Mouse (Mus musculus): ENCODE results near the gene Rad9b.

Rad9b gene

DNA sequence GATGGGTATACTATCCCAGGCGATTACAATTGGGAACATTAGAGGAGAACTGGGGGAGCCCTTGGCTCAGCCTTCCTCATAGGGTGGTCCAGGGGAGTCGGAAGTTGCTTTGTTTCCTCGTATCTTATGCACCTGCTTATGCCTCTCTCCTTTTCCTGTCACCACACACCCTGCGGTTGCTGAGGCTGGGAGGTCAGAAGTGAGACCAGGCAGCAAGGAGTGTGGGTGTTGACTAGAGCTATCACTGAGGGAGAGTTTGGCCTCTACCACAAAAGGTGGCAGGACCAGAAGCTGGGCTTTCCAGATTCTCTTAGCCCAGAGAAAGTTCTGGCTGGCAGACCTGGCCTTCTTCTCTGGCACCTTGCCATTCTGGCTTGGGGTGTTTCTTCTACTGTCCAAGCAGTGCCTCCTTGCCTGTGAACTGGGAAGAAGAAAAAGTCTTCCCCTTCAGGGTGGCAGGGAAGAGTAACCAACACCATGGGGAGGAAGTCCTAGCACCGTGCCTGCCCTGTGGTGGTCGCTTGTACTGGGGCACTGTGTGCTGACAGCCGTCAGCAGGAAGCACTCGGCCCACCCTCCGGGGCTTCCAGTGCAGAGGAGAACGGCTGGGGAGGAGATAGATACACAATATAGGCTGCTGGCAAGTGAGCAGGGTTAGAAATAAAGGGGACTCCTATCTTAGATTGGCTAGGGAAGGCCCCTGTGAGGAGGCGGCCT, 36.5 kb downstream of the Rad9b start:
- in situ Hi-C loops (cut with MboI; ENCODE audit: unreplicated experiment in 2 of 2): loop anchor here (5.0 kb wide), 2 partner anchors 35 to 50 kb away; partner anchors contain the start of gene Pptc7 (in 1 of the 2)

DNA sequence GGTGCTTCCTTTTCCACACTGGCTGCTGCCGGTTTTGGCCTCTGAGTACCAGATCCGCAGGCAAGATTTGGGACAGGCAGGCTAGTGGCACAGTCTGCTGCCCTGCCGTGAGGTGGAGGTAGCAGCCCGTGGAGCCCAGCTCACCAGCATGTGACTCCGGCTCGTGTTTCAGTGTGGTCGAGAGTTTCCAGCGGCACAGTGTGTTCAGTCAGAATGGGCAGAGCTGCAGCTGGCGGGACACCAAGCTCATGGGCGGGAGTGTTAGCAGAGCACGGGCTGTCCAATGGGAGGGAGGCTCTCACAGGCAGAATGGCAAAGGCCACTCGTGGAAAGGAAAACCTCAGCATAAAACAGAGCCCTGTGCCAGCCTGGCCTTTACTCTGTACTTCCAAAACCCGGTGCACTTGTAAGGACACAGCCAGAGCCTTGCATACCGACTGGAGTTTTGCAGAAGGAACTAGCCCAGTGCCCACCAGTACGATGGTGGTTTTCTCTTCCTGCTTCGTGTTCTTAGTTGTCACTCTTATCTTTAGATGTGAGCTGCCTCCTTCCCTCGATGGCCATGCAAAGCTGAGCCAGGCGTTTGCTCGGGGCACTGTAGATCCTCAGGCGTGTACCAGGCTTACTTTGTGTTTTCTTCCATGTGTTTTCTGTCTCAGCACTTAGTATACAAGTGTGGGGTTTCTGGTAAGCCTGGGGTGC, 38.9 kb downstream of the Rad9b start:
- in situ Hi-C loops (cut with MboI; ENCODE audit: unreplicated experiment in 2 of 2): loop anchor here (5.0 kb wide), 2 partner anchors 33 to 48 kb away; partner anchors contain the start of gene Pptc7 (in 1 of the 2)

DNA sequence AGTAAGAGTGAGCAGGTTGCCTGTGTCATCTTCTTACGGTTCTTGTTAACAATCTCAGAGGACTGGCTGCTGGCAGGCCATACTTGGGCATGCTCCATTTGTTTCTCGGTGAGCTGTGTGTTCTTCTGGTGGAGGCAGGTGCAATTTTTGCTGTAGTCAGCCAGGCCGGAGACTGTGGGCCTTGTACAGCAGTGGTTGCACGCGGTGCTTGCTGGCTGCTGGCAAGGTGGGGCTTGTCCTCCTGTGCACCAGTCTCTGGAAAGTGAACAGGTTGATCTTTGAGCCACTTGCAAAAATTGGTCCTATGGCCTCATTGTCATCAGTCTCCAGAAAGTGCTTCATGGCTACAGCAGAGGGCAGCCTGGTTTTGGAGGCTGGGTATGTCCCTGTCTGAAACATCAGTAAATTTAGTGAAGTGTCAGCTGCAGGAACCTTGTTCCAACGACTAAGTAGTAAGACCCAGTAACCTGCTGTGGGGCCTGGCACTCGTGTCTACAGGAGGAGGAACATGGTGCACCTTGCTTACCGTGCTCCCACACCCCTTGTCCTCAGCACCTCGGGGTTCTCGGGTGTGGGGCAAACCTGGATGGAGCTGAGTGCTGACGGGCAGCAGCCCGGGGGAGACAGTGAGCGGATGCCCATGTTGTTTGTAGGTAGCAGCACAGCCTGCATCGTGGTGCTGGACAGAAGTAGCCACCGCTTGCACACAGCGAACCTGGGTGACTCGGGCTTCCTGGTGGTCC, 40.9 kb downstream of the Rad9b start:
- in situ Hi-C loops (cut with MboI; ENCODE audit: unreplicated experiment in 2 of 2): no loop called here

DNA sequence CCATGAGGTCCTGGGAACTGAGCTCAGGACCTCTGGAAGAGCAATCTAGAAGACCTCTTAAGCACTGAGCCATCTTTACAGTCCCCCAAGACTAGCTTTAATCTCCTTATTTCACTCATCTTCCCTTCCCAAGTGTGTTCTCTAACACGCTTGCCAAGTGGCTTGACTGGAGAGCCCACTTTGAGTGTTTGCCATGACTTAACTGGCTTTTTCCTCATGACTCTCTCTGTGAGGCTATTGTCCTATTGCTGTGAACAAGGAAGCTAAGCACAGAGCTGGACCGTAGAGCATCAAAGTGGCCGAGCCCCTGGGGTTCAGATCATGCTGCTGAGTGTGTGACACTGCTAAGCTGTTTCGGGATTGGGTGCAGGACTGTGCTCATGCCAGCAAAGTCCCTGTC, 41.7 kb downstream of the Rad9b start:
- in situ Hi-C loops (cut with MboI; ENCODE audit: unreplicated experiment in 2 of 2): no loop called here

DNA sequence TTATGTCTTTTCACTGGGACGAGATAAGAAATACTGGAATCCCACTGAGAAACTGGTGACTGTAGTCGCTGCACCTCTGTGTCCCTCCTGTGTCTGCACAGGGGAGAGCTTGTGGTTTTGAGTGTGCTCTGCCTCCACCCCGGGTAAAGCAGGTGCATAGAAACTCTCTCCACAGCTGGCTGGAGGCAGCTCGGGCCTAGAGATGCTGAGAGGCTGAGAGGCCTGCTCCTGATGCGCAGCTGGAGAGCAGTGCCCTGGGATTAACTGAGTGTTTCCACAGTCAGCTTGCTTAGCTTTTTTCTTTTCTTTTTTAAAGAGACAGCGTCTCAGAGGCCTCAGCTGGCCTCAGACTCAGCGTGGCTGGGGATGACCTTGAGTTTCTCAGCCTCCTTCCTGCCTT, 42.3 kb downstream of the Rad9b start:
- in situ Hi-C loops (cut with MboI; ENCODE audit: unreplicated experiment in 2 of 2): no loop called here

DNA sequence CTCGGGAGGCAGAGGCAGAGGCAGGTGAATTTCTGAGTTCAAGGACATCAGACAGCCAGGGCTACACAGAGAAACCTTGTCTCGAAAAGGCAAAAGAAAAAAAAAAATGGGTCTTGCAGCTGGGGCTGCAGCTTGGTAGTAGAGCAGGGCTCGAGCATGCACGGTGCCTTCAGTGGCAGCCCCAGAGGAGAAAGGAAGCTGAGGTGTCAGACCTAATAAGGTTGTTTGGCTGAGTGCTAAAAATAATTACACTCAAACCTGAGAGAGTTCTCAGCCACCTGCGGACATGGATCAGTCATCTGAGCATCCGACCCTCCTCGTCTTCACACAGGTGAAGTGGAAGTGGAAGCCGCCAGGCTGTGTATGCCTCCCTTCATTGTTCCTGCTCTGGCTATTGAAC, 43.3 kb downstream of the Rad9b start:
- in situ Hi-C loops (cut with MboI; ENCODE audit: unreplicated experiment in 2 of 2): no loop called here

DNA sequence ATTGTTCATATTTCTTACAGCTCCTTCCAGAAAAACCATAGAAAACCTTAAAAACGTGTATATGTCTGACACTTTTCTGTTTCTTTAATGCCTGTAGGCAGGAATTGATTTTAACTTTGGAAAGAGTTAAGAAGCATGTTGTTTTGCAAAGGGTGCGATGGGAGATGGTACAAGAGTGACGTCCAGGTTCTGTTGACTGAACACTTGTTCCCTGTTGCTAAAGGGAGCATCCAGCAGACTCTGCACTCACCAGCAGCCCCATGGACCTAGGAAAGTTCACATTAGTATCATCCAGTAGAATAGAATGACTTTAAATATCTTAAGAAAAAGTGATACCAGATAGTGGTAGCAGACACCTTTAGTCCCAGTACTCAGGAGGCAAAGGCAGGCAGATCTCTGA, 47.5 kb downstream of the Rad9b start:
- in situ Hi-C loops (cut with MboI; ENCODE audit: unreplicated experiment in 2 of 2): no loop called here

DNA sequence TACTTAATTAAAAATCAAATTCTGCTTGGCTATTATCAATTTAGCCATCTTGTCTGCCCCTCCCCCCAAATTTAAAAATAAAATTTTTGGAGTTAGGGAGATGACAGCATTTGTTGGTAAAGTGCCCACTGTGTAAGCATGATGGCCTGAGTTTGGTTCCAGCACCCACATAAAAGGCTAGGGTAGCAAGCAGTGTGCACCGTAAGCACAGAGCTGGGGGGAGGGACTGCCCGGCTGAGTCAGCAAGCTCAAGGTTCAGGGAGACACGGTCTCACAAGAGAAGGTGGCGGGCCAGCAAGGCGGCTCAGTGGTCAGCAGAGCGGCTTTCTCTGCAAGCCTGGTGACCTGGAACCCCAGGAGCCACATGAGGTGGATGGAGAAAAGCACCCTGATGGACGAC, 48.6 kb downstream of the Rad9b start:
- in situ Hi-C loops (cut with MboI; ENCODE audit: unreplicated experiment in 2 of 2): no loop called here

DNA sequence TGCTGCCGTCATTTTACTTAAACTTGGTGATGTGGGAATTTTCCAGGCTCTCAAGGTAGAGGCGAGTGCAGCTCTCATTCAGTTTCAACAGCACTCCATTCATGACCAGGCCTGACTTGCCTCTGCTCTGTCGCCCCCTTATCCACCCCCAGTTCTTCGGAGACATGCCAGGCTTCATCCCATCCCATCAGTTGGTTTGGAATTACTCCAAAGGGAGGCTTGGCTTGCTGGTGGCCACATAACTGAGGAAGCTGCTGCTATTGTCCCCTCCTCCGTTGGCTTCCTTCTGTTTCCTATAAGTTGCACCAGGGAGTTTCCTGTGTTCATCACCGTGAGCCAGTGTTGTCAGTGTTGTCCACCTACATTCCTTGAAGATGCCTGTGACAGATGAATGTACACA, 49.5 kb downstream of the Rad9b start:
- in situ Hi-C loops (cut with MboI; ENCODE audit: unreplicated experiment in 2 of 2): no loop called here

DNA sequence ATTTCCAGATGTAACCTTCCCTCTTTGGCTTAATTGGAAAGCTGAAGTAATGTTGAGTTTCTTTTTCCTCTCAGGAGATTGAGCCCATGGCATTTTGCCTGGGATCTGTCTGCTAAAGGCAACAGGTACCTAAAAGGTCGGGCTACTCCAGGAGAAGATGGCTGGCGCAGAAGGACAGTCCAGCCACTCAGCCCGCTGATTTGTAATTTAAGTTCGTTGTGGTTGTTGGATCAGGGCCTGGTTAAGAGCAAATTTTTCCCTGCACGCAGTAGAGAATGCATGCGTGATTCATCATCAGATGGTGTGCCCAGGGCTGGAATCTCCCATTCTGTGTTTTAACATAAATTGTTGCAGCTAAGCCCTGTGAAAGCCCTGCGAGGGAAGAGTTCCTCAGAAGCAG, 50.1 kb downstream of the Rad9b start:
- in situ Hi-C loops (cut with MboI; ENCODE audit: unreplicated experiment in 2 of 2): no loop called here

DNA sequence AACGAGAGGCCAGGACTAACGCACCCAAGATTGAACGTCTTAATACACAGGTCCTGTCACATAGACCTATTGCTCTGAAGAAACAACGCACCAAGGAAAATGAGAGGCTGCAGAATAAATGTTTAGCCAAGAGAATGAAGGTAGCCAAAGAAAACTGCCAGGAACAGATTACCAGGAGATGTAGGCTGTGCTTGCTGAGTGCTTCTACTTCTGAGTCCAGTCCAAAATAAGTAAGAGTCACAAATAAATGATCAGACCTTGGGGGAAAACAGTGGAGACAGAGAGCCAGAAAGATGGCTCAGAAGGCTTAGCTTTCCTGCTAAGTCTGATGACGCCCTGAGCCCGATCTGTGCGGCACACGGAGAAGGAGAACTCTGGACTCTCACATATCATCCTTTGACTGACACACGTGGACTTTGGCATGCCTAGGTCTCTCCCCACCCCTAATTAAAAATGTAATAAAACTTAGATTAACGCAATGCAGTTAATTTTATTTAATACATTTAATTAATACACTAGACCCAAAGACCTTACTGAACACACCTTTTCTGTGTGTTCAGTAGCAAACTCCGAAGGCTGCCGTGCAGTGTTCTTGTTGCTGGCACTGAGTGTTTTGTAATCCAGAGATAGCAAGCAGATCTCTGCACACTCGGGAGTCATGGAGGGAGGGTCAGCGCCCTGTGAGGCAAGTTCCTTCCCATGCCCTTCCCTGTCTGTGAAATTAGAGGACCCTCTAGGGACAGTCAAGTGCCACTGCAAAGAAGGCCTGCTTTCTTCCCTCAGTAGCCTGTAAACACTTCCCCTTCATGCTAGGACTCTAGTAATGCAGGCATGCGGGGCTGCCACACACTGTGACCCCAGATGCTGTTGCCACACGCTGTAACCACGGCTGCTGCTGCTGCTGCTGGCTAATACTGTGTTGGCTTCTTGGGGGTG, 51.0 kb downstream of the Rad9b start:
- in situ Hi-C loops (cut with MboI; ENCODE audit: unreplicated experiment in 2 of 2): no loop called here

DNA sequence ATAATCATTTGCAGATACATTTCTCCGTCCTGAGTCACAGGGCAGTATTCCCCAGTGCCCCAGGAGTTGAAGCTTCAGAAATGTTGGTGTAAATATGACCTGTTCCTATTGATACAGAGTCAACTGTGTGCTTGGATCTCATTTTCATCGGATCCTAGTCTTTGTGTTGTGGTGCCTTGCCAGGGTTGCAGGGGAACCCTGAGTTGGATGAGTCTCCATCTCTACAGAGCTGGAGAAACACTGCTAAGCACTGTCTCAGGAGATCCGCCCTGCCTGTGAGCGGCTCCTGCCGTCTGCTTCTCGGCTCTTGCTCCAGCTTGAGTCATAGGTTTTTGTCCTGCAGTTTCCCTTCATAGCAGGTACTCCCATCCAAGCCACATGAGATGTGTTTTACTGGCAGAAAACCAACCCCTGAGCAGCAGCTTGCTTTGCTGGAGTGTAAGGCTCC, 53.9 kb downstream of the Rad9b start:
- in situ Hi-C loops (cut with MboI; ENCODE audit: unreplicated experiment in 2 of 2): no loop called here

DNA sequence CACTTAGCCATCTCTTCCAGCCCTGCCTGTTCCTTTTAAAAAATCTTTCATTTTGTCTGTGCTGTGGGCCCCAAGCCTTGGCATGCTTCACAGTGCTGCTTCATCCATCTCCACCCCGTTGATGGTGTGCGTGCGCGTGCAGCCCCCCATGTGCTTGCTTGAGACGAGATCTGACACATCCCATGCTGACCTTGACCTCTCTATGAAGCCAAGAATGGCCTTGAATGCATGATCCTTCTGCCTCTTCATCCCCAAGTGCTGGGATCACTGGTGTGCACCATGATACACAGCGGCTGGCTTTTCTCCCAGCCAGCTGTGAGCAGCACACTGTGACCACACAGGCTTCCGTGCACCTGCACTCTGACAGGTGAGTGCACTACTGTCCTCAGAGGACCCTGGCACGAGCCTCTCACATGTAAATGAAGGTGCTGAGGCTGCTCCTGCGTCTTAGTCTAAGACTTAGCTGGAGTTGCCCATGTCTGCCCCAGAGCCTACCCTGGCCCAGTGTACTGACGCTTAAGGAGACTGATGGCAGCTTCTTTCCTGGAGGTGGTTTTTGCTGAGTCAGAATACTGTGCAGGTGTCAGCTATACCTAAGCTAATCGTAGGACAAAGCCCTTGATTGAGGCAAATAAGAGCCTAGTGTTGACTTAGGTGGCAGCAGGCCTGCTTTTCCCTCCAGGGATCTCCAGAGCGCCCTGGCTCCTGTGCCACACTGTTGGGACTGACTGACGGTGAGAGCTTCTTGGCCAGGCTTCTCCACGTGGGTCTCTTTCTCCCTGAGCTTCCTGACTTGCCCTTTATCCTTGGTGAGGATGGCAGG, 58.7 kb downstream of the Rad9b start:
- in situ Hi-C loops (cut with MboI; ENCODE audit: unreplicated experiment in 2 of 2): no loop called here

DNA sequence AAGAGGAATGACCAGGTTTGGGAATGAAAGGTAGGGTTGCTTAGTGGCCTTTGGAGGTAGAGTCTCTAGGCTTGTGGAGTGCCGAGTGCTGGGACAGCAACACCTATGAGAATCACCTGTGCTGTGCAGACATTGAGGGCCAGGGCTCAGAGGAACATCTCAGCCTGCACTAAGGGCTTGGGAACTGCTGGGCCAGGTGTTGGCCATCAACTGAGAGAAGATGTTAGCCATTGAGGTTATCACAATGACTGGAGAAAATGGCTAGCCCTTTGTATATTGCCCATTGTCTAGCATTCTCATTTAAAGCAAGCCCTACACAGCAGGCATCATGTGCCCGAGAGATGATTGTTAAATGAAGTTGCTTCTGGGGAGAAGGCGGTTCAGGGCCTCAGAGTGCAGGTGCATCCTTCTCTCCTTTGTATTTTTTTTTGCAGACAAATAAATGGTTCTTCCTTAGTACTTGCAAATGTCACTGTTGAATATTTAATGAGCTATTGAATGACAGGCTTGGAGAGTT, 59.8 kb downstream of the Rad9b start:
- in situ Hi-C loops (cut with MboI; ENCODE audit: unreplicated experiment in 2 of 2): no loop called here

DNA sequence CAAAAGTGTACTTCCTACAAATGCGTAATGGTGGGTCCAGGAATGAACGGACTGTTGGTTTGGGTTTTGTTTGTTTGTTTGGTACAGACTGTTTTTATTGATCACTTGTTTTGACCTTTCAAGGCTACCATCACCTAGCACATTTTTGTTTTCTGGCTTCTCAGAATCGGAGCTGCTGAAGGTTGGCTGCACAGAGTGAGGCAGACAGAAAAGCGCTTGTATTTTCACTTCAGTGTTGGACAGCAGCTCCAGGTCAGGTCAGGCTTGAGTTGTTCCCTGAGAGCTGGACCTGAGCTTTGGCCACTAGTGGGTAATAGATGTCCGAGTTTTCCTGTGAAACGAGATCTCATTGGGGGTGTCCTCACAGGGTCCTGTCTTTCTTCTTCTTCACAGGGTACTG, 60.9 kb downstream of the Rad9b start:
- in situ Hi-C loops (cut with MboI; ENCODE audit: unreplicated experiment in 2 of 2): no loop called here

DNA sequence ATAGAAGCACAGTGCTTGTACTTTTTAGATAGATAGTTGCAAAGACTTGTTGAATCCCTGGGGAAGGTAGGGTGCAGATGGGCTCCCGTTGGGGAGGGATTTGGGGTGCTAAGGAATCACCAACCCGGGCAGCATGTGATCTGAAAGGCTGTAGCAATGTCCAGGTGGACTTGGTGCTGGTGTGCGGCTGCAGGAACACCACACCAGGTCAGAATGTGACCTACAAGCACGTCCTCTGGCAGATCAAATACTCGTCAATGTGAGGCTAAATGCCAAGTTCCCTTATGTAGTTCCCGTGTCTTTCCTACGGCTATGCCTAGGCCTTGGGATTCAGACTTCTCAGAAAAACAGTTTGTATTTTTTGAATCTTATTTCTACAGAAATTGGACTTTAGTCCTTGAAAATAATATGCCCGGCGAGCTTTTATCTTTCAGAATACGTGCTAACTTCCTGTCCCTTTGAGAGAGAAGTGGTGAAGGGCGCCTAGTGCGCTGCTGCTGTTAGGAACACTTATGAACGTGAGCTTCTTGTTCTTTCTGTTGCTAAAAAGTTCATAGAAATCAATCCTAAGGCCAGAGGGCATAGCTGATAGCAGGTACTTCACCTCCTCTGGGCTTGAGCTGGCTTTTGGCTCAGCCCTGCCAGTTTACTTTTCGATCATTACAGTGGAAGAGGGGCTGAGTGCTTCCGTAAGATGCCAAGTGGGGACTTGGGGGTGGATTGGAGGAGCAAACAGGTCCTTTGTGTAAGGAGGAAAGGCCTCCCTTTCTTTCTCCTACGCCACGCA, 62.3 kb downstream of the Rad9b start:
- in situ Hi-C loops (cut with MboI; ENCODE audit: unreplicated experiment in 2 of 2): no loop called here

DNA sequence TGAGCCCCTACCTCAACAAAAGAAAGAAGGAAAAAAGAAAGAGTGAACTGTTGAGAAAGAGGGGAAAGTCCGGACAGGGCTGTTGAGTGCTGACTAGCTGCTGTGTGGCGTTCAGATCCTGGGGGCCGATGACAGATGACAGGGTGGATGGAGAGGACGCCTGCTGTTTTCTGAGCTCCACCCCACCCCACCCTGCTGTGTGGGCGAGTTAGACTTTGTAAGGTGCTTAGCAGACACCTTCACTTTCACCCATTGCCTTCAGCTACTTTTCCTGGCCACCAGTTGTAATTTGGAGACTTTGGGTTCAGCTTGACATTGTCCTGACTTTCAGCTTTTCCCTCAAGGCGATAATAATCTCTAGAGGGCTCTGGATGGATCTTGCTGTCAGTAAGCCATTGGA, 62.9 kb downstream of the Rad9b start:
- in situ Hi-C loops (cut with MboI; ENCODE audit: unreplicated experiment in 2 of 2): no loop called here

DNA sequence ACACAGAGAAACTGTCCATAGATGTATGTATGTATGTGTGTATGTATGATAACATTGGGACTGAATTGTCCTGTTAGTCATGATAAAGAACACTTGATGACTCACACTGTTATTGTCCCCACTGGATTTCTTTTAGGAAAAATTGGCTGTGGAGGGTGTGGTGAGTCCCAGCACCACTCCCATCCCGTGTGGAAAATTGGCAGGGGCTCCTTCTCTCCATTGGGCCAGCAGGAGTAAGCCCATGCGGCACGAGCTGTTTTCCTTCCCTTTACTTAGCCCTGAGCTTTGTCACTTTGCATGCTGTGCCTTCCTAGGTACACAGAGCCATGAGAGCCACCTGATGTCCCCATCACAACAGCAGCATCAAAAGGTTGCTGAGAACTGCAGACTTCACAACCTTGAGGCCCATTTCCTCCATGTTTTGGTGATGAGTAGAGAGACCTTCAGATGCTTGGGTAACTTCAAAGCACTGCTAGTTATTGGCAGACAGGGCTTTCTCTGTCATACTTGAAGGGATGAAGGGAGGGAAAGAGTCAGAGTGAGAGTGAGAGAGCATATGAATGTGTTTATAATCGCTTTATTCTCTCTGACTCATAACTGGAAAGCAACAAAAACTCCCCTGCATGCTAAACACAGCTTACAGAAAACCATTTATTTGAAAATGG, 65.8 kb downstream of the Rad9b start:
- in situ Hi-C loops (cut with MboI; ENCODE audit: unreplicated experiment in 2 of 2): no loop called here

Data from v-Abl transformed pro-B cells (cell line).